Mouse (Mus musculus) lung, adult 2 months (tissue): Measurements from ENCODE around the gene Lrp10.

Experiments used
- CTCF ChIP-seq: fragments of 200-500 bp; IDR thresholded peaks from 2 replicates; pipeline ENCODE4 v1.5.1; 2011; ENCODE audit warnings: mild to moderate bottlenecking, low read length, control low read depth; ENCODE audit not compliant: insufficient read depth
- POLR2A ChIP-seq: fragments of 200-500 bp; IDR thresholded peaks from 2 replicates; pipeline ENCODE4 v1.6.1; 2011; ENCODE audit warnings: low read depth, mild to moderate bottlenecking, control low read depth, low read length, borderline replicate concordance; ENCODE audit errors: extremely low read depth

DNA sequence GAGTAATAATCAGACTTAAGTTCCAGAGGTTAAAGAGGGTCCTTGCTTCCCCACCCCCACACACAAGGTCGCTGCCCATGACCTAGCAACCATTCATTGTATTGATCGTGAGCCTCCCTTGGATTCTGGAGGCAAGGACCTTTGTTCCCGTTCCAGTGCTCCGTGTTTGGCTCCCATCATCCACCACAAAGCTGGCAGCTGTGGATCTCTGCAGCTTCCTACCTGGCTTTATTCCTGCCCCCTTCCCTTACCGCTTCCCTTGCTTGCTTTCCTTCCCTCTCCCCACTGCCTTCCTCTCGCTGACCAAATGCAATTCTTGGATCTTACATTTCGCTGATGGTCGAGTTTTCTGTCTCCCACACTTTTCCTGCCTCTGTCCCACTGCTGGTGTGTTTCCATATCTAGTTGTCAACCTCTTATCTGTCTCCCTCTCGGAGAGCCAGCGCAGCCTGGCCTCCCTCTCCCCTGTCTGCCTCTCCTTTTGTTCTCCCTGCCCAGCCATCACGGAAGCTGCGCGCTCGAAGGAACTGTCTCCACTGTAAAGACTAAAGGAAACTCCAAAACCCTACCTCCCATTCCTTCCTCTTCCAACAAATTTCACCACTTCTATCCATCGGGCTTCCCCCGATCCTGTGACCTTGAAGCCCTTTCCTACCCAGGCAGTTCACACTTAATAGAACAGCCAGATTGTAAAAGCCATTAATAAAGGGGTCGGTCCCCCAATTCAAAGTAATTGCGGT is 33.4 kb upstream of the Lrp10 start:
- TF ChIP-seq CTCF (no peak), POLR2A (0 out of 2 replicates have a peak, but pooled peaks have one; percentile 16)
